Mouse (Mus musculus) forebrain, embryonic 13.5 days (tissue): ENCODE results near the gene Nphs2. TPM values are rescaled to one million over a fixed set of nuclear protein-coding genes. Genes with fewer than 3 reads are reported as not detected.

ENCODE experiments used
- polyA plus RNA-seq: library from polyadenylated mRNA; unstranded; fragments of >200 nt; fragmentation: Nextera tagmentation; extraction: Ambion mirVana; gene quantifications from 2 replicates; pipeline ENCODE4 v1.2.1, GENCODE M21; 2015

The Nphs2 gene
- polyA plus RNA-seq, 1 experiment from 2014 or later, result not detected

Other genes starting within 250 kb of the Nphs2 start
- gene Fam163a, start 105.7 kb upstream of the Nphs2 start, polyA plus RNA-seq, result 2.1 and 2.2 TPM in 2 replicates
- 0.08 and 0.31 TPM in 2 replicates for gene Tdrd5, start 7.1 kb upstream of the Nphs2 start, polyA plus RNA-seq
- 685 and 744 TPM in 2 replicates for gene Gm2000, start 55.3 kb downstream of the Nphs2 start, polyA plus RNA-seq
- 0.30 and 0.33 TPM in 2 replicates for gene Axdnd1, start 110.4 kb downstream of the Nphs2 start, polyA plus RNA-seq
- gene Soat1, start 163.6 kb downstream of the Nphs2 start, polyA plus RNA-seq, result 16.0 and 18.1 TPM in 2 replicates
- 0.71 and 0.75 TPM in 2 replicates for gene Gm10031, start 213.3 kb downstream of the Nphs2 start, polyA plus RNA-seq
- 5.8 and 6.5 TPM in 2 replicates for gene Abl2, start 248.1 kb downstream of the Nphs2 start, polyA plus RNA-seq